Mouse (Mus musculus): ENCODE data around the gene B9d2.
A peak's percentile ranks its signal among the peaks of the same experiment; 100 is the strongest.
"Not testable (repeated sequence)": the region's sequence is repeated elsewhere in the genome, so short reads cannot be mapped to it uniquely, and the experiment has no call there.

Gene B9d2

DNA sequence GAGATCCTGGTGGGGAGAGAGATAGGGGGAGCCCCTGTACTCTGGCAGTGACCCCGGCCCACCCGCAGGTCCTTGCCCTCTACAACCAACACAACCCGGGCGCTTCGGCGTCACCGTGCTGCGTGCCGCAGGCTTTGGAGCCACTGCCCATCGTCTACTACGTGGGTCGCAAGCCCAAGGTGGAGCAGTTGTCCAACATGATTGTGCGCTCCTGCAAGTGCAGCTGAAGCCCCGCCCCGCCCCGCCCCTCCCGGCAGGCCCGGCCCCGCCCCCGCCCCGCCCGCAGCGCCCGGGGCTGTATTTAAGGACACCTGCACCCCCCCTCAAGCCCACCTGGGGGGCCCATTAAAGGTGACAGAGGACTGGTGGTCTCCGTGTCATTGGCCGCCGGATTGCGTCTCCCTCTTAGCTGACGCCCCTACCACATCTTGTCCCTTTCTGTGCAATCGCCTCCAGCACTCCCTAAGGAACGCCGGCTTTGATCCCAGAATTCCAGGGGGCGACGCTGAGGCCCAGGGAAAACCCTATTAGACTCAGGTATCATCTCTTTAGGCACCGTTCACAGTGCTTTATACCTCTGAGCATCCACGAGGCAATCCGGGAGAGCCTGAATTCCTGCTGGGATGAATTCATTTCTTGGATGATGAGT, 24.3 kb downstream of the B9d2 start:
- DNase-seq: no peak

DNA sequence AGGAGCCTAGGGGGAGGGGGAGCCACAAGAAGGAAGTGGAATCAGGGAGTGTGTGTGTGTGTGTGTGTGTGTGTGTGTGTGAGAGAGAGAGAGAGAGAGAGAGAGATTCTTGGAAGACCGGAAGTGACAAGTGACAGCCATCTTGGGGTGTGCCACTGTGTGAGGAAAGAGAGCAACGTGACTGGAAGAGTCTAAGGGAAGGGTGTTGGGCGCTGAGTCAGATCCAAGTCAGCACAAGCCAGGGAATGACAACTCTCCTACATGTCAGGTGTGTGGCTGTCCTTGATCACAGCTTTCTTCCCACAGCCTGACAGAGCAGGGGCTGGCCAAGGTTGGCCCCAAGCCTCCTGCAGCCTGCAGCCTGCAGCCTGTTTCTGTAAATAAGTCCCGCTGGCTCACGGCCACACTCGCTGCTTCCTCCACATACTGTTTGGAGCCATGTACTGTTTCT, 25.2 kb downstream of the B9d2 start:
- DNase-seq: no peak

DNA sequence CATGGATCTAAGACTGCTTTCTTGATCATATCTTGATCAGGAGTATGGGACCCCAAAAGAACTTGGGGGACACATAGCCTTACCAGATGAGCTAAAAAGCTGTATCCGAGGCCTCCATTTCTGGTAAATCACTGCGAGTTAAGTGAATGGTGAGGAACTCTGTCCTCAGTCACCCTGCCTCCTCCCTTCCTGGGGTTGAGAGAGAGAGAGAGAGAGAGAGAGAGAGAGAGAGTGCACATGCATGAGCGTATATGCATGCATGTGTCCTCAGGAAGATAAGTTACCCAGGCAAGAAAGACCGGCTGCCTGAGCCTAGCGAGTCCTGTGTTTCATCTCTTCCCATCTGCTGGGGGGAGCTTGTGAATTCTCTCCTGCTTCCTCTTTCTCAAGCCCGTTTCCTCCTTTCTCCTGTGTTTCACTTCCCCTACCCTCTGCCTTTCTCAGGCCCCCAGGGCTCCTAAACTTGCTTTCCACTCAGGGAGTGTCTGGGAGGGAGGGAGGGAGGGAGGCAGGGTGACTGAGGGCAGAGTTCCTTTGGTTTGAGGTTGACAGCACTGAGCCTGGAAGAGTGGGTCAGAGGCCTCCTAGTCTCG, 26.1 kb downstream of the B9d2 start:
- no peak for DNase-seq

DNA sequence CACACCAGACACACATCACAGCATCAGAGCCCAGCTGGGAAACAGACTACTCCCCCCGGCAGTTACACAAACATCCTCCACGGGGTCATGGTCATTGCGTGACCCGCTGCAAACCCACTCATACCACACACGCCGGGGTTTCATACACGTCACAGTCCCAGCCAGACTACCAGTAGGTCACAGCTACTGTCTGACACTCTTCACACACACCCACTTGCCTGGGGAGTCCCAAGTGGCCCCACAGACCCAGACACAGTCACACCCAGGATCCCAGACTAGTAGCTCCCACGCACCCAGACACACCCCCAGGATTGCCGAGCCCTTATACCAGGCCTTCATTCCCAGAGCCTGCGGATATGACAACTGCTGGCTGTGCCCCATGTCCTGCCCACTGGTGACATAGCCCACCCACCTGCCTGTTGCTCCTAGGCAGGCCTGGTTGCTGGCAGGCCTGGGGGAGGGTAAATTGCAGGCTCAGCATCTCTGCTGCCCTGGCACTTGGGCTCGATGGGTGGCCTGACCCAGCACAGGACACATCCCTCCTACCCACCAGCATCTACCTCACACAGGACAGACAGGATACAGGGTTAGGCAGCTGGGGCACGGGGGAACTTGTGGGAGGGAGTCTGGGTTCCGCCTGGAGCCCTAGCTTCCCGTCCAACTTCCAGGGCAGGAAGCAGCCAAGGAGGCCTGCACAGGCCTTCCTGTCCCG, 27.2 kb downstream of the B9d2 start:
- DNase-seq: no peak

DNA sequence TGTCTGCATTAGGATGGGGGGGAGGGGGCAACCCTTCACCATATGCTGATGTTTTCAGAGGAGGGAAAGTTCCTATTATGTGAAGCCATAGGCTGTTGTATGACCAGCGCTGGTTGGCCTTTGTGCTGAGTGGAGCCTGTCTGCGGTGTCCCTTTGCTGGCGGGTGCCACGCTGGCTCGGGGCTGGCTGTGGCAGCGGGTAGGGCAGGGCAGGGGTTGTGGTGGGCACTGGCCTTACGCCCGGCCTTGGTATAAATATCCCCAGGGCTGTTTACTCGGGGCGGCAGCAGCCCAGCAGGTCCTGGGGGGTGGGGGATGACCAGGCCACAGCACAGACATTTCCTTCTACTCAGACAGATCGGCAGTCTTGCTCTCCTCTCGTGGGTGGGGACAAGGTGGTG, 29.4 kb downstream of the B9d2 start:
- DNase-seq: no peak

DNA sequence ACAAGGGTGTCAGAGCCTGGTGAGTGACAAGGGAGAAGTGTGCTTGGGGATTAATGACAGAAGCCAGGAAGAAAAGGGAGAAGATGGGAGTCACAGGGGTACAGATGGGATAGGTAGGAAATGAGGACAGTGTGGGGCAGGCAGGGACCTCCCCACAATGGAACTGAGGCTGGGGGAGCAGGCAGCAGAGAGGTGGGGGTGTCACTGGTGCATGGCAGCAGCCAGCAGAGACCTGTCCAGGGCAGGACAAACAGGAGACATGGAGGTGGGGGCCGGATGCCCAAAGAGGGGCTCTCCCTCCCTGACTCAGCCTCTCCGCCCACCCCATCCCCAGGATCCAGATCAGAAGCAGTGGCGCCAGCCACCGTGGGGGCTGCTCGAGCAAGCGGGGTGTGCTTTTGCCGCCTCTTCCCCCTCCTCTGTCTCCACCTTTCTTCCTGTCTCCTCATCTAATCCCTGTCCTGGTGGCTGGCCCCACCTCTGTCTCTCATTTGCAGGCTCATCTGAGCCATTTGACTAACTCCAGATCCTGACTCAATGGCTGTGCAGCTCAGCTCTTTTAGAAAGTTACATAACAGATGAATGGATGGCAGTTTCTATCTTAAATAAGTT, 30.0 kb downstream of the B9d2 start:
- DNase-seq: no peak

DNA sequence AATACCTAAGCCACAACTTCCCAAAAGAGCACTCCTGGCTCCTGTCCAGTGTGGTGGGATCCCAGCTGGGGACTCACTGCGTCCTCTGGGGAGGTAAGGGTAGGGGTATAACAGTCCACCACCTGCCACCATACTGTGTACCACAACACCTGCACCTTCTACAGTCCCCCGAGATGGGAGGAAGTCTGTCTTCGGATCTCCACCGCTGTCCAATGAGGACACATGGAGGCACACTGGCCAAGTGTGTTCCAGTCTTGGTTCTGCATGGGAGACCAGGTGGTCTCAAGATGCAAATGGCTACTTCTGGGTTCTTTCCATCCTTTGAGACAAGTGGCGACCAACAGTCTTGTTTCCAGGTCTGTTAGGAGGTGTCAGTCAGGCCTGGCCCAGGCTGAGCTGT, 30.6 kb downstream of the B9d2 start:
- no peak for DNase-seq

DNA sequence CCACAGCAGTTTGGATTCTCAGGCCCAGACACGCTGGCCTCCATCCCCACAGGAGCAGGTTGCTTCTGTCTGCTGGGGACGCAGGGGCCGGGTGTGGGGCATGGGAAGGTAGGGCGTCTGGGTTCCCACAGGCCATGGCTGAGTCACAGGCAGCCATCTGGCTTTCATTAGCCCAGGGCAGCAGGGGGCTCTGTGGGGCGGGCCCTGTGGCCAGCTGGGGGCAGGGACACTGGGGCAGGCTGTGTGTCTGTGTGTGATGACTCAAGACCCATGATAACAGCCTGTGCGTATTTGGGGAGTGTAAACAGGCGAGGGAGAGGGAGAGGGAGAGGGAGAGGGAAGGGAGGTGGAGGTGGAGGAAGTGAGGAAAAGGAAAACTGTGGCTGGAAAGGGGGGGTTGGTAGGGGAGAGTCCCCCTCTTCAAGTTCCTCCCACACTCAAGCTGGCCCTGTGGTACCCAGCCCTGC, 31.2 kb downstream of the B9d2 start:
- DNase-seq: no peak

DNA sequence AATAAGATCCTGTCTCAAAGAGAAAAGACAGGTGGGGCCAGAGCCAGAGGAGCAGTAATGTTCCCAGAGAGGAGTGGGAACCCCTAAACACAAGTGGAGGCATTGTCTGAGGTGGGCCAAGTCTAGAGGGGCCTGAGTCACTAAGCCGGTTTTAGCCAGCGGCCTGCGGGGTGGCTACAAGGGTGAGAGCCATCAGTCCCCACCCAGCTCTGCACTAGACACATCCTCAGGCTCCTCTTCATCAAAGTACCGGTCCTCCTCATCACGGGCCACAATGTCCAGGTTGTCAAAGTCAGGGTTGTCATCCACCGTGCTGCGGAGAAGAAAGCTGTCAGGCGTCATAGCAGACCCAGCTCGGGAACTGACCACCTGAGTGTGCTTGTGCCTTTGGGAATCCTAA, 32.2 kb downstream of the B9d2 start:
- DNase-seq: no peak

DNA sequence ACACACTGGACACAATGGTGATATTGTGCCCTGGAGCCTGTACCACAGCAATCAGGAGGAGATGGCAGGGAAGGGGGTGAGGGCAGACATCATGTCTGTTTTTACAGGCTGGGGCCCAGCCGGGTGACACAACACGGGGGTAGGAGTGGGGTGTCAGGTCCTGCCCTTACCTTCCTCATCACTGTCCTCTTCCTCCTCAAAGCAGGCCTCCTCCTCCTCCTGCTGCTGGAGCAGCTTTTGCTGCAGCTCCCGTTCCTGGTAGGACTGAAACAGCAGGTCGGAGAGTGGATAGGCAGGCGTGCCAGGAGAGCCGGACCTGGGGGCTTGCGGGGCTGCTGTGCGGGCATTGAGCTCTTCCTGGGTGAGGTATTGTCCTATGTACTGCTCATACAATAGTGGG, 34.0 kb downstream of the B9d2 start:
- DNase-seq: no peak

DNA sequence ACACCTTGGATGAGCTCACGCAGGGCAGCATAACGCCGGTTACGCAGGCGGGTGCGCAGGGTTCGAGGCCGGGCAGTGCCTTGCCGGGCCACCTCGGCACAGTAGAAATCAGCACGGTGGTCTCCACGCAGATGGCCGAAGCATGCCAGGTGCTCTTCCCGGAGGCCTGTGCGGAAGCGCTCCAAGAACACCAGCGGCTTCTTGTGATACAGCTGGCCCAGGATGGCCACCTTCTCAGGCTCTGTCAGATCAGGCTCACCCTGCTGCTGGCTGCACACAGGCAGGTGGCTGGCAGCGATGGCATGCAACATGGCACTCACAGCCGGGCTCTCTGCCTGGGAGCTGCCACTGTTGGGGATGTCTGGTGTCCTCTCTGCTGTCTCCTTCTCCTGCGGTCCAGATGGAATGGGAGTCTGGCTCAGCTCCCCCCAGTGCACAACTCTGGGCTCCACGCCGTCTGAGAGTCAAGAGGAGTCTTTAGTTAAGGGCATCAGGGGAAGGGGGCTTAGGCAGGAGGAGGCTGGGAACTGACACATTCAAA, 35.2 kb downstream of the B9d2 start:
- no peak for DNase-seq

DNA sequence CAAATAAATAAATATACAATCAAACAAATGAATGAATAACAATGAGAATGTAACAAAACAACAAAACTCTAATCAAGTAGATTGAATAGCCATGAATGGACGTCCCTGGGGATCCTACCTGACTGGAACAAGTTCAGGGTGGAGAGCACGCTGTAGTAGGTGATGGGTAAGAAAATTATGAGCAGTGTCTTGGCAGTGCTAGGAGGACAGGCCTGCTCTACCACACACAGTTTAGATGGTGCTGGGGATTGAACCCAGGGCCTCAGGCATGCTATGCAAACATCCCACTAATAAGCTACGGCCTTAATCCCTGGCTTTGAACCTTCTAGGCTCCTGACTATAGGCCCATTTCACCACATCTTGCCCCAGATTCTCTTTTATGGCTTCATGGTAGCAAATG, 36.9 kb downstream of the B9d2 start:
- no peak for DNase-seq

DNA sequence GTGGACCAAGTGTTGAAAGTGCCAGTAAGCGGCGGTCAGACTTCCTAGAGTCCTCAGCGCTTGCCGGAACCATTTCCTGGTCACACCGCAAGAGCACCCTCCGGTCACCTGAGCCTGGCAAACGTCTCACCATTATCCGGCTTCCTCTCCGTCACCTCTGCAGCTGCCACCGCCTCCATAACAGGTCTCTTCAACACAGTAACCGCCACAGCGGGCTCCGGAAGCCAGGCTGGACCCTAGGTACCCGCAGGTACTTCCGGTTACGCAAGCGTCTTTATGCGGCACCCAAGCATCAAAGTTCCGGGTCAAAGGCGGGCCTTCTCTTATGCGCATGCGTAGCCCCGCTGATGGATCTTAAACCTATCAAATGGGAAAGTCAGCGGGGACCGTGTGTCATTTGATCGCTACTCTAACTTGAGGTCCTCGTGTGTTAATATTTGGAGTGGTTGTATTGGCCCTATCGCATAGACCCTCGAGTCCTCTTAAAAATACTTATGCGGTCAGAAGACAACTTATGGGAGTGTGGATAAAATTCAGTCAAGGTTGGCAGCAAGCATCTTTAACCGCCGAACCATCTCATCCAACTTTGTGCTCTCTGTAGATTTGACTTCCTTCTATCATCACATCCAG, 38.3 kb downstream of the B9d2 start, which contains the start of gene Ccdc97:
TSS of gene Ccdc97 (minus strand) at position 301 of the 630 bp plus-strand sequence.
- DNase-seq: peak; percentile 84 to 86

DNA sequence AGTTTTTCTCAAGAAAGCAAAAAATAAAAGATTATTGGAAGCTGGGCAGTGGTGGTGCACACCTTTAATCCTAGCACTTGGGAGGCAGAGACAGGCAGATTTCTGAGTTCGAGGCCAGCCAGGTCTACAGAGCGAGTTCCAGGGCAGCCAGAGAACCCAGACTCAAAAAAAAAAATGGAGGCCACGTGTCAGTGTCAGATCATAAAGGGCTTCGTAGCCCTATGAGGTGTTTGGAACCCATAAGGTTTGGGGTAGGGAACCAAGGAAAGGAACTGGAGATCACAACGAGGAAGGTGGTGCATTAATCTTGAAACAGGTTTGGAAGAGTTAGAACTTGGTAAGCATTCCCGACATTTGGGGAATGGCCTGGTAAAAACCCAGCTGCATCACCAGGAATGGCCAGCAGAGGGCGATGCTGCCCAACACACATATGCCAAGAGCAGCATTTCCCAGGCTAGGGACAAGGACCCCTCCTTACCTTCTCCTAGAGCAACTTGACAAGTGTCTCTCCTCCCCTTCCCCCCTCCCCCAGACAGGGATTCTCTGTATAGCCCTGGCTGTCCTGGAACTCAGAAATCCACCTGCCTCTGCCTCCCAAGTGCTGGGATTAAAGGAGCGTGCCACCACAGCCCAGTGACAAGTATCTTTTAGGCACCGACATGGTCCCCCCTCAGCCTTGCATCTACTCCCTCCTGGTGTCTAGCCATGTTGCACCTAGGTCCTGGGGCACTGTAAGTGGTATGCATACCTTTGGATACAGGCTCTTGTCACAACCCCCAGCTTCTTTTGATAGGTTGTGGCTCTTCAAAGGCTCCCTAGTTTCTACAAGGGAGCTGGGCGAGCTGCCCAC, 39.4 kb downstream of the B9d2 start:
- peak; percentile 49 to 74 for DNase-seq

DNA sequence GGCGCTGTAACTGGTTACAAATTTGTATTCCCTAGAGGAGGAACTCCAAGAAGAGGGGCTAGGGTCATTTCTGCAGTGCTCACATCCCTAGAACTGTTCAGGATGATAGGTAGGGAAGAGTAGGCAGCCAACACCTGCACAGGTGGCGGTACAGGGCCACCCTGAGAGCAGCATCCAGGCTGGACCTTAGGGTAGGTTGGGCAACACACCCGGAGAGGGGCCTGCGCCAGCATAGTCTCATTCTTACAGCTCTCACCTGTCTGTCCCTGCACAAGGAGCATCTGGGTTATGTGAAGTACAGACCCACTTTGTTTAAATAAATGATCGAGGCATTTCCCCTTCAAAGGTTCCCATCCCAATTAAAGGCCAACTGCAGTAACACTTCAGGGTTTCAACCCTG, 40.2 kb downstream of the B9d2 start:
- no peak for DNase-seq

DNA sequence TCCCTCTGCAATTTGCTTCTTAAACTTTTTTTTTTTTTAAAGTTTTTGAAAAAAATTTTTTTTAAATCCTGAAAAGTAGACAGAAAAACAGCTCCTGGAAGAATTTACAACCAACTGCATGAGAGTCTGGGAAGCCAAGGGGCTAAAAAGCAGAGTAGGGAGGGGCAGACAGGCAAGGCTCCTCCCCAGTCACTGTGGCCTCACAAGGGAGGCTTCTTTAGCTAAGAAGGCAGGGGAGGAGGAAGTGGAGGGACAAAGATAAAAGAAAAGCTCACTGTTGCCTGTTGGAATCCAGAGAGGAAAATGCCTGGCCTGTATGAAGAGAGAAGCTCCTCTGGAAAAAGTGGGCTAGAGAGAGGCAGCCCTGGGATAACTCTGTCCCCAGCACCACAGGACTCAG, 41.2 kb downstream of the B9d2 start:
- not testable (repeated sequence) for DNase-seq

DNA sequence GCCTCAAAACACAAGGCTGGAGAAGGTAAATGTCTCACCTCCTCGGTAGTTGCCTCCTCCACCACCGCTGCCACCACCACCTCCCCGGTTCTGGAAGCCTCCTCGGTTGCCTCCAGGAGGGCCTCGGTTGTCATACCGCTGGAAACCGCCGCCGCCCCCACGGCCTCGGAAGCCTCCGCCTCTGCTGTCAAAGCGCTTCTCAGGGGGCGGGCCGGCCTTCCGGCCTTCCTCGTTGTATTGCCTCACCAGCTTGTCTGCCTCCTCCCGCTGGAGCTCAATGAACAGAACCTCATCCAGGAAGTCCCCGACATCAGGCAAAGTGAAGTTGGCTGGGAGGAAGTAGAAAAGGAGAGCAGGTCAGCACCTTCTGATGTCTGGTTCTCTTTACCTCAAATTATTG, 45.3 kb downstream of the B9d2 start:
- DNase-seq: no peak

DNA sequence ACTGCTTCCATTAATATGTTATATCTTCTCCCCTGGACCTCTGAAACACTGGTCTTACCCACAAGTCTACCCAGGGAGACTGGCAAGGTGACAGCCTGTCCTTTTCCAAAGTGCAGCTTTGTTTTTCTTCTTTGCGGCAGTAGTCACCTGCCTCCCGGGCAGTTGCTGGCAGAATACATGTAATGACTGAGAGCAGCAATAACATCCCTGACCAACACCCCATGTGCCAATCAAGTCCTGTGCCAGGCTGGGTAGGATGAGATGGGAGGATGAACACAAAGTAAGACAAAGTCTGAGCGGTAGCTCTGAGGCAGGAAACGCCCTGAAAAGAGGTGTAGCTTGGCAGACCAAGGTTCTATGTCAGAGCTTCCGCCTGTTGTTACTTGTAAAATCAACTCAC, 47.2 kb downstream of the B9d2 start:
- DNase-seq: no peak

DNA sequence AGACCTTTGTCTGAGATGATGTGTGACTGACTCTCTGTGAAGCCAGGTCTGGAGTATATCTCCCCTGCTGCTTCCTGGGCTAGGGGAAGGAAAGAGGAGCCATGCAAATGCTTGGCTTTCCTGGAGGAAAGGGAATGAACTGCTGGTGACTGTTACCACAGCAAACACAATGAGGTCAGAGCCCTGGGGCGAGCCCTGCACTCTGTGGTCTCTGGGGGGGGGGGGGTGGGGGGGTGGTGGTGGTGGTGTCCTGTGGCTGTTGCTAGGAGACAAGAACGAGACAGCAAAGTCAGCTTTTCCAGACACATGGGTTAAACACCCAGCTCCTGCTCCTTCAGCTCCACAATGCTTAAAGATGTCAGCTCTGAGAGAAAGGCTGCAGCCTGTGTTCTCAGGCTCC, 48.8 kb downstream of the B9d2 start:
- DNase-seq: no peak

DNA sequence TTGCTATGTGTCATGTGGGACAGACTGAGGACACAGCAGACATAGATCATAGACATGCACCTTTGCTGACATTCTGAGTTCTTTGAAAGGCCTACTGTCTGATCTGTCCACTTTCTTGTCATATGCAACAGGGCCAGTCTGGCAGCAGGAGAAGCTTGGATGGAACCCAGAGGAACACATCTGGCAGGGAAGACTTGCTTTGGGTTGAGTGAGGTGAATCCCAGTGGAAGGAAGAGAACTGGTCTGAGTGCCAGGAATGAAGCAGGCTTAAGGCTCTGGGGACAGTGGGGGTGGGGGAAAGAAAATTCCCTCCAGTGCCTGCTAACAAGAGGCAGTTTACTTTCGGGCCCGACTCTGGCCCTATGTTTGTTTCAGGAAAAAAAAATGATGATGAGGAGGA, 49.3 kb downstream of the B9d2 start:
- no peak for DNase-seq

DNA sequence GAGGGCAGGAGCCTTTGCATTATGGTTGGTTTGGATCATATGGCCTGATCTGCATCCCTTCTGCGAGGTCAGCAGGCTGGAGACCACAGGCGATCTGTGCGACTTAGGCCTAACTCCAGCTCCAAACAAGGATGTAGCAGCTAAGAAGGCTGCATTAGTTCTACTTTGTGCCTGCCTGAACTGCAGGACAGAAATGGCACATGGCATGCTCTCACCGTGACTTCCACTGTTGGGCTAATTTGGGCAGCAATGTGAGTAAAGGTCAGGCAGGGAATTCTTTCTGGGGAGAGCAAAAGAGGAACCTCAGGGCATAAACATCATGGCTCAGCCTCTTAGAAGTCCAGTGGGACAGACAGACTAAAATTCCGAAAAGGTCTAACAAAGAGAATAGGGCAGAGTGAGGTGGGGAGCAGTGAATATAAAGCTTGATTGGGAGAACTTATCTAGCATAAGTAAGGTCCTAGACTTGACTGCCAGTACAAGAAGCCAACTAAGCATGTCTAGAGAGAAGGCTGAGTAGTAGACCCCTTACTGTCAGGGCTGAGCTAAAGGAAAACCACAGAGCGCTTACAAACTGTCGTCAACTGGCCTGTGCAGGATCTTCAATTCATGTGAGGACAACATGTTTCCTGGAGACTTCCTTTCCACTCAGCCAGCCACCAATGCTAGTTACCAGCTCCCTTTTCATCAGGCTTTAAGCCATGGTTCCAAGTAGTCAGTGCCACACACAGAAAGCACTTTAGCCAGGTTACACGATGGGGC, 50.9 kb downstream of the B9d2 start:
- DNase-seq: no peak

Data from spleen, adult 18-20 months (tissue).